Mouse (Mus musculus): ENCODE results near the gene Ly6g5b.

GRCm38 (mm10) chr17:35157661-35158175 lies 42.5 kb upstream of the Ly6g5b start:
- TF ChIP-seq CTCF (IDR thresholded peaks at IDR 0.05; ENCODE audit: extremely low read depth, insufficient read length, insufficient replicate concordance, low read depth, low read length): no peak
- TF ChIP-seq POLR2A (IDR thresholded peaks at IDR 0.05; ENCODE audit: low read depth, low read length): no peak

All from small intestine, adult 2 months (tissue).